Mouse (Mus musculus): ENCODE measurements around the gene Pdx1.

Pdx1 gene

DNA sequence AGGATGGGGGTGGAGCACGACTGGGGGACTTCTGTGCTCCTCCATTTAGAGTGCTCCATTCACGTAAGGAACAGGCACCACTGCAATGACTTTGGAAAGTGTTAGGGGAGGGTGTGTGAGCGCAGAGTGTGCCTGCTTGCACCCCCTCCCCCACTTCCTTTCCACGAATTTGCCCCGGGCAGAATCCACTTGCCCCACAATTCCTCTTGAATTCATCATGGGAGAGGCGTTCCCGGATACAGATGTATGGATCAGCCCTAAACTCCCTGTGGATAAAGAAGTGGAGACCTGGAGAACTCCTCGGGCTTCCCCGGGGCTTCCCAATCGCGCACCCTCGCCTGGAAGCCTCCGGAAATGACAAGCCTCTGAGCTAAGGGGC is 7.8 kb downstream of the Pdx1 start:
- no peak for DNase-seq (ENCODE audit: low spot score in 2 of 2)

DNA sequence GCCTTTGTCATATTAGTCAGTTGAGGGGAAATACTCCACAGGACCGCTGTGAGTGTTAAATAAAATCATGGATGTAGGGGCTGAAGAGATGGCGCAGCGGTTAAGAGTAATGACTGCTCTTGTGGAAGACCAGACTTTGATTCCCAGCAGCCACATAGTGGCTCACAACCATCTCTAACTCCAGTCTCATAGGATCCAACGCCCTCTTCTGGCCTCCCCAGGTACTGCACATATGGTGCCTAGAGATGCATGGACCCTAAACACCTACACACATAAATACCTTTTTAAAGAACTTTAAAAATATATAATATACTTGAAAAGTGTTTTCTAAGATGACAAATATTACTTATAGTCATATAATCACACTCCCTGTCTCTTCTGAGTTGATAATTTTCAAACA is 14.6 kb downstream of the Pdx1 start:
- DNase-seq (ENCODE audit: low spot score in 2 of 2): no peak

- DNase-seq (ENCODE audit: low spot score in 2 of 2): no peak
Observed at GRCm38 (mm10) chr5:147291764-147292505, 22.2 kb downstream of the Pdx1 start.

DNA sequence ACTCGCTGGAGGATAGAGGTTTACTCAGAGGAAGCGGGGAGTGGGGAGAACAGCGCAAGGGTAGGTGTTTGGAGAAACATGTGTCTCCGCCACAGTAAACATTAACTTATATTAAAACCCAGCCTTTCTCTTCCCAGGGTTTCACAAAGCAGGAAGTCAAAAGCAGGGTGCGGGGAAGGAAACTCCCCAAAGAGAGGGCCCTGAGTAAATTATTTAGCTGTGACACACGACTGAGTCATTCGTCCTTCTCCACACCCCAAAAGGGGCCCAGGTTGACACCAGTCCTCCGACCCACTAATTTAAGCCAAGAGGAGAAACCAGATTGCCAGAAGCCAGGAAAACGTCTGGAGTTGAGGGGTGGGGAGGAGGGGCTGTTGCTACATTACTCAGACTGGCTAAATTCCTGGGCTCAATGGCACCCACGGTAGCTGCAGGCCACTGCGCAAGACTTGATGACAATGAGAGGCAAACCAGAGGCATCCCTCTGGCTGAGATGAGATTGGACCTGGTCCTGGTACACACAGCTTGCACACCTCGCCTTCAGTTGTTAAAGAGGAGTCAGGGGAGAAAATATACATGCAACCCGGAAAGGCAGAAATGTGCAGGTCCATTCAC is 22.9 kb downstream of the Pdx1 start:
- DNase-seq (ENCODE audit: low spot score in 2 of 2): no peak

- no peak for DNase-seq (ENCODE audit: low spot score in 2 of 2)
Observed at GRCm38 (mm10) chr5:147293127-147293910, 23.6 kb downstream of the Pdx1 start.

DNA sequence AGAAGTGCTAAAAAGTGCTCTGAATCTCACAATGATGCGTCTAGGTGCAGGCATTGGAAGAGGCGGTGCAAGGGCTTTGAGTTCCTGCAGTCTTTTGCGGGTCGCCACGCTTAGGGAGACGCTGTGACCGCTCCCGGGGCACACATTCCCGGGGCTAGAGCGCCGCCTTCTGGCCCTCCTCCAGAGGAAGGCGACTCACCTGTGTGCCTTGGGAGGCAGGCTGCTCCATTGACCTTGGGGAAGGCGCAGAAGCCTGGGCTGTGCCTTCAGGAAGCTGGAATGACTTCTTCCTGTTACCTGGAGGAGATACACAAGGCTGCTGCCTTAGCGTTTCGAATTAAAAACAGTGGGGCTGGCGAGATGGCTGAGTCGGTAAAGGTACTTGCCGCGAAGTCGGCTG is 24.4 kb downstream of the Pdx1 start:
- DNase-seq (ENCODE audit: low spot score in 2 of 2): no peak

DNA sequence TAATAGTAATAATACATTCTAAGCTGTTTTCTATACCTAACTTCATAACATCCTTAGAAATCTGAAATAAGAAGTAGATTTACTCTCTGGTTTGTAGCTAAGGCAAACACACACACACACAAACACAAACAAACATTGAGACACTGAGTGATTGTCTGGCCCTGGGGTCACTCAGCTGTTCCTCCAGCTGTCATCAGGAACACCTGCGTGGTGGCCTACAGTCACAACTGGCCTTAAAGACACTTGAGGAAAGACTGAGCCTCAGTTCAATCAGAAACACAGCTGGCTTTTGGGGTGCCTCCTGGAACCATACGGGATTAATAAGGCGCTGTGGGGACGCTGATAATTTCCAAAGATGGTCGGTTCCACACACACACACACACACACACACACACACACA is 27.5 kb downstream of the Pdx1 start:
- no peak for DNase-seq (ENCODE audit: low spot score in 2 of 2)

DNA sequence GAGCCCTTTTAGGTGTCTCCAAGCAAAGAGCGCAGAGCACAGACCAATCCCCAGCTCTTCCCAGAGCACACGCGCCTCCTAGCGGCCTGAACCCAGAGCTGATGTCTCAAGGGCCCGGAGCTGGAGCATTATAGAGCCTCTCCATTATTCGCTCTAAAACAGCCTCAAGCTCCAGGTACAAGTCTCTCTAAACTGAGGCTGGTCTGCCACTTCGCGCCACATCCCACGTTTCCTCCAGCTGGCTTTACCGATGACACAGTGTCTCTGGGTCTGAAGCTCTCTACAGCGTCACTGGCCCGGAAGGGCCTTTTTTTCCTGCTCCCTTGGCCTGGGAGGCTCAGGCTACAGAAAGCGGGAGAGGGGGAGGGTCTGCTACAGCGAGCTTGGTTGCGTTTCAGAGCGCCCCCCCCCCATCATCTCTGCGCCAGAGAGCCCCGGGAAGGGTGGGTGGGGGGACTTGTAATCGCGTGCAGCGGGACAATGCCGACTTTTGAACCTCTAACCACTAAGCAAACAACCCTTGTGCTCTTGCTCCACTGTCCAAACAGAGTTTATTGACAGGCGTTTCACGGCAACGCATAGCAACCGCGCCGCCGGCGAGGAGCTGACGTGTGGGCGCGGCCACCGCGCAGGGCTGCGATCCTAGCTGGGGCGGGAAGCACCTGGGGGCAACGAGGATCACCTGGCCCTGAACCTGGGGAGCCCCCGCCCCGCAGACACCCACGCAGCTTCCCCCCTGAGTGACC is 29.7 kb downstream of the Pdx1 start:
- DNase-seq (ENCODE audit: low spot score in 2 of 2): peak in 1 of 2 experiments; percentile 41

DNA sequence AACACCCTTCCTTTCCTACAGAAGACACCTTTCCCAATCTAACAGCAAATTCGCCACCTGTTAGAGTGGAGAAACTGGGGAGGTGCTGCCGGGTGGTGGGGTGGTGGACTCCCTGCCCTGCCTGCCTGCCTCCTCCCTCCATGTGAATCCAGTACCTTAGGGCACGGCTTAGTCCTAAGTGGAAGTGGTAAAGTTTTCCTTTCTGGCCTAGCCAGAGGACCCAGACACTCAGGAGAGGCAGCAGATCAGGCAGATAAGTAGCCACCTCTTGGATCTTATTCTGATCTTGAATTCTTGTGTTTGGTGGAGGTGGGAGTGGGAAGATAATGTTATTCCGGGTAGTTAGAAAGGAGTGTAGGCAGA is 30.2 kb downstream of the Pdx1 start:
- DNase-seq (ENCODE audit: low spot score in 2 of 2): no peak

DNA sequence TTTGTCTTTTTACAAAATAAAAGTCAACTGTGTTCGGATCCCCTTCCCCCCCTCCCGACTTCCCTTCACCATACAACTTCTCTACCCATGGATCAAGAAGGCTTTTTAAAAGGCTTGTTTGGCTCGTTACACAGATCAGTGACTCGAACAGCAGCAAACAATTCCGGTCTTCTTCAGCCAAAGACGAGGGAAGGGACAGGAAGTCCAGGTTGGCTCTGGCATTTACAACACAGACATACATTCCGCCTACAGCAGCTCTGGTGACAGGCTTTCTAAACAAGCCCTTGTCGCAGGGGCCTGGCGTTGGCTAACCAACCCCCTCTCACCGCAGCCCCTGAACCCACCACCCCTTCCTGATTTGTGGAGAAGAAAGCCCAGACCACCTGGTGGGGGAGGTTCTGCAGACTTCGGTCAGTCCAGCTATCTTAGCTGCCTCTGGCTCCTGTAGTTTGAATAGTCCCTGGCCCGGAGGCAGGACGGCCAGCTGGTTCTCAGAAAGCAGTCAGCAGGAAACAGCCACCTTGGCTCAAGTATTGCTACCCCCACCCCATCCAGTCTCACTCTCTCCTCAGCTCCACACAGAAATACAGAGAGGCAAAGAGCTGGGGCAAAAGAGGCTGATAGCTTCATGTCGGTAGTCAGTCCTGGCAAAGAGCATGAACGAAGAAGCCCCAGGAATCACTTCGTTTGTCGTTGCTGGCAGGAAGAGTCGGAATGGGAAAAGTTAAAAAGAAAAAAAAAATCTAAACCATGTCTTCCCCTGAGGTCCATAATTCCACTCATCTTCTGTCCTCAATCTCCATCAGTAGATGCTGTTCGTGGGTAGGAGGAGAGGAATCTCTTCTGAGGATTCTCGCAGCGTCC is 31.4 kb downstream of the Pdx1 start:
- DNase-seq (ENCODE audit: low spot score in 2 of 2): no peak

DNA sequence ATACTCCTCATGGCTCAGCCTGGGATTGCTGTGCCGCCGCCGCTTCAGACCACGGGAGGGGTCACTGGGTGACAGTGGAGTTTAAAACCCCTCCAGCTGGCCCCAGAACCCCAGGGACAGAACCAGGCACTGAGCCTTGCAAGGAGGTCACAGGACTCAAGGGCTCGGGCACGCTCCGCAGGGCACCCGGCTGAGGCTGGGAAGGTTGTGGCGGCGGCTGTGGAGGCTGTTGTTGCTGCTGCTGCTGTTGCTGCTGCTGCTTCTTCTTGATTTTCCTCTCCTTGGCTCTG is 32.0 kb downstream of the Pdx1 start:
- no peak for DNase-seq (ENCODE audit: low spot score in 2 of 2)

DNA sequence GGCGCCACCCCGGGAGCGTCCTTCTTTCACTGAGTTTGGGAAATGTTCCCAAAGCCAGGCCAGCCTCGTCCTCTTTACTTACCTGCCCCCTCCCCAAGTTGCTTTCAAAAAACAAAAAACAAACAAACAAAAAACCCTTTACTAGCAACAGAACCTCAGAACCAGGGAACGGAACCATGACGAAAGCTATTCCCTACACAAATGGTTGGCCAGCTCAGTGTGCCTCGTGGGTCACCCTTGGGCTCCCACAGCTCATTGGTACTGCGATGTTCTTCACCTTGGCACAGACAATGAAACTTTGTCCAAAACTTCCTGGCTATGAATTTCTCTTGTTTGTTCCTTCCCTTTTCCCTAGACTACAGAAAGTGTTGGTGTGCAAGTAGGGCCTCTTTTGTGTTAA is 32.4 kb downstream of the Pdx1 start:
- no peak for DNase-seq (ENCODE audit: low spot score in 2 of 2)

DNA sequence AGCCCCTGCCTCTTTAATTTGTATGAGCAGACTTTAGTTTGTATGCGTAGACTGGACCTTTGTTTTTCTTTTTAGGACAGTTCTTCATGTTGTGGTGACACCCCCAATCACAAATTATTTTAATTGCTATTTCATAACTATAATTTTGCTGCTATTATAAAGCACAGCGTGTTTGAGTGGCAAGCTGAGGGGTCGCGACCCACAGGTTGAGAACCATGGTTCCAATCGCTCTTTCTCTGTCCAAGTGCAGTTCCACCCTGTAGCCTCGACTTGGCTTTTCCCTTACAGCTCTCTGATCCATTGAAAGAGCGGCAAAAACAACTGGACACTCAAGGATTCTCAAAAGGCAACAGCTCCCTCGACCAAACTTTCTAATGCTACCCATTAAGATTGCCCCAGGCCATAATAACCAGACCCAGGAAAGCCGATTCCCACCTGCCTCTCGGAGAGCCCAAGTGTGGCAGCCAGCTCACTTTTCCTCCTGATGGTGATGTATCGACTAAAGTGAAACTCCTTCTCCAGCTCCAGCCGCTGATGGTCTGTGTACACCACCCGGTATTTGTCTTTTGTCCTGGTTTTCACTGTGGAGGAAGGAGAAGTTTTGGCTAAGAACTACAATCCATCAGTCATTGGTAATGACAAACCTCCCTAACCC is 33.1 kb downstream of the Pdx1 start:
- no peak for DNase-seq (ENCODE audit: low spot score in 2 of 2)

DNA sequence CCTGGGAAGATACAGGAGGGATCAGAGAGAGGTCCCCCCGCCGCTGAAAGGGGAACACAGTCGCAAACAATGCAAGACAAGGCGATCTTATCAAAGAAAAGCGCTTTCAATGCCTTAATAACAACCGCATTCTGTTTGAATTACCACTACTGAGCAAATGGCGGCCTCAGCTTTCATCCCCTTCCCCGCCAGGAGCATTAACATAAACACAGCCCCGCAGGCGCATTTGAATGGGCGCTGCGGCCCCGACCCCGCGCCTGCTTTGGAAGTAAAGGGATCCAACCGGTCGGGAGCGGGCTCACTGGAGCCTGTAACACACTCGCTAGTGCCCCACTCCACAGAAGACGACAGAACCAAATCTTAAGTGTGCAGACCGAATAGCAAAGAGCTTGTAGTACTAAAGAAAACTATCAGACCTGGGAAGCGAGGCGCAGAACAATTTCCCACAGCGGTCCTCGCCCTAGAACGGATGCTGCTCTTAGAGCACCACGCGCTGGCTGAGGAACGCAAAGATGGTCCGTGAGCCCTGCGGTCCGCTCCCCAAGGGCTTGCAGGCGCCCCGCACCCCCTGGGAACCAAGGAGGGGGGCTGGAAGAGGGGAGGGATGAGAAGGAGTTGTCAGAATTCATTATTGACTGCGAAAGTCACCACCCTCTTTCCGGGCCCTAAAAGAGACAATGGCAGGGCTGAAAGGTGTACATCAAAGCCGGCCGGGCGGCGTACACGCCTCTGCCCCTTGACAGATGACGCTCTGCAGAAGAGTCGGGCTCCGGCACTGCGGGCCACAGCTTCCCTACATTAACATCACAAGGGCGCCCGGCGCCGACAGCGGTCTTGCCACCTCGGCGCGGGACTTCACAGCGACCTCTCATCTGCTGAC is 34.8 kb downstream of the Pdx1 start:
- no peak for DNase-seq (ENCODE audit: low spot score in 2 of 2)

DNA sequence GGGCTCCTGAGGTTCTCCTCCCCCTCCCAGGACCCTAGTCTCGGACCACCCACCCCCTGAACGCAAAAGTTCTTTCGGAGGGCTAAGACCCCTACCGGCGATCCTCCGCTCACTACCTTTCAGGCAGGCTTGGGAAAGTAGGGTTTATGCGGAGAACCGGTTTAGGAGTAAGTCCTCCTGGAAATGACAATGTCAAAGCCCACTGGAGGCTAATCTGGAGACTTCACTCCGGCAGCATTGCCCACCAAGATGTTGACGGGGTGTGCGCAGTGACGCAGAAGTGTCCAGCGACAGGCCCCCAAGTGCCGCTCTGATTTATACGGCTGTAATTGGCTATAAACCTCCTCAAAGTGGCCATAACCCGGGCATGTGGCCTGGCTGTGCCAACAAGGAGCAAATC is 35.4 kb downstream of the Pdx1 start:
- no peak for DNase-seq (ENCODE audit: low spot score in 2 of 2)

DNA sequence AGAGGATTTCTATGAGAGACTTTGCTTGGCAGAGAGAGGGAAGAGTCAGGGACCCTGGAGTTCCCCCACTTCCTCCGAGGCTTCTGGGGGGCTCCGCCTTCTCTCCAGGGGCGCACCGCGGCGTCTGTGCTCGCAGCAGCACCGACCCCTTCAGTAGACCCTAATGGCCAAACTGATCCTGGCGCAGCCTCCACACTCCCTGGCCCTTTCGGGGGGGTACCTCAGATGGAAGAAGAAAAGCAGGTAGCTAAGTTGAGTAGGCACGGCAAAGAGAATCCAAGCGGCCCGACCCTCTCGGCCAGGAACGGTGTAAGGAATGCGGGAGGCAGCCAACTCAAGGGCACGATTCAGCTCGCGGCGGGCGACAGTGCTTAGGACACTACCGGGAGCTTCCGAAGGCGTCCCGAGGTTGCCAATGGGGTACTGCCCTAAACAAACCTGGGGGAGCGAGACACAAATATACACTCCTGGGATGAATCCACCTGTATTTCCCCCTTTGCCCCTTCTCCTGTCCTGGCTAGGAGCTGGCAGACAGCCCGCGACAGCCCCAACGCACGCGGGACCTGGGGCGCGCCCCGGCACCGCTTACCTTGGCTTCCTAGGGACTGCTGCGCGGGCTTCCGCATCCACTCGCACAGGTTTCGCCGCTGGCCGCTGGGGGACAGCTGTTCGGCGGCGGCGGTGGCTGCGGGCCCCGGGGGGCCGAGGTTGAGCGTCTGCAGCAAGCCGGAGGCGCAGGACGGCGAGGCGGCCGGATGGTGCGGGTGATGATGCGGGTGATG is 36.3 kb downstream of the Pdx1 start:
- DNase-seq (ENCODE audit: low spot score in 2 of 2): no peak

GRCm38 (mm10) chr5:147306638-147307397 is 37.1 kb downstream of the Pdx1 start, which contains the start of gene Cdx2:
TSS of gene Cdx2 (minus strand) at chr5:147307270.
- no peak for DNase-seq (ENCODE audit: low spot score in 2 of 2)

GRCm38 (mm10) chr5:147307398-147307785 is 37.6 kb downstream of the Pdx1 start:
- DNase-seq (ENCODE audit: low spot score in 2 of 2): no peak
